25 mouse cellular contexts compared by ENCODE assay signal in genomic region chr1:51069288-51069687, GRCm38 (mm10).
"Had no signal": no experiment of that assay in that cellular context is flagged by ENCODE, and none has a peak within 500 bp of the region (broad histone marks: within the 10 kb centered on the region; RNA-seq: fewer than 3 reads in every experiment).

No protein-coding gene starts in this region.

- H3K4me2 ChIP-seq: heart, embryonic 11.5 days; heart, embryonic 13.5 days; heart, embryonic 15.5 days; hindbrain, embryonic 13.5 days; hindbrain, embryonic 15.5 days; kidney, embryonic 15.5 days; limb, embryonic 12.5 days had no signal

- H3K27me3 ChIP-seq: heart, embryonic 13.5 days; heart, embryonic 15.5 days; hindbrain, embryonic 13.5 days; hindbrain, embryonic 15.5 days; kidney, embryonic 15.5 days; limb, embryonic 12.5 days had no signal

- ATAC-seq: forebrain, postnatal 0 days; hindbrain, postnatal 0 days; intestine, embryonic 16.5 days had no signal

- H3K4me3 ChIP-seq: heart, adult 2 months; heart, embryonic 13.5 days; heart, embryonic 15.5 days; hindbrain, embryonic 13.5 days; hindbrain, embryonic 15.5 days; kidney, embryonic 15.5 days; limb, embryonic 10.5 days; limb, embryonic 12.5 days had no signal

- H3K9ac ChIP-seq: forebrain, postnatal 0 days; heart, embryonic 13.5 days; heart, embryonic 15.5 days; hindbrain, embryonic 13.5 days; hindbrain, embryonic 15.5 days; kidney, embryonic 15.5 days; limb, embryonic 12.5 days had no signal

- H3K27ac ChIP-seq: heart, adult 2 months; heart, embryonic 13.5 days; heart, embryonic 15.5 days; hindbrain, embryonic 13.5 days; hindbrain, embryonic 15.5 days; hindbrain, postnatal 0 days; kidney, embryonic 15.5 days; kidney, postnatal 0 days; limb, embryonic 10.5 days; limb, embryonic 12.5 days had no signal

- H3K4me1 ChIP-seq: heart, embryonic 13.5 days; heart, embryonic 15.5 days; hindbrain, embryonic 13.5 days; hindbrain, embryonic 15.5 days; kidney, embryonic 15.5 days; limb, embryonic 10.5 days; limb, embryonic 12.5 days had no signal

- DNase-seq: forebrain, postnatal 0 days; gastrocnemius, postnatal 14 days; gastrocnemius, postnatal 36 days; heart, adult 11 months; heart, adult 2 months; heart, postnatal 14 days; heart, postnatal 36 days; kidney, adult 11 months; kidney, adult 2 months; kidney, adult 9 months; kidney, postnatal 14 days; kidney, postnatal 36 days; layer of hippocampus, adult 9-11 months; liver had no signal

- H3K9me3 ChIP-seq: heart, embryonic 13.5 days; heart, embryonic 15.5 days; hindbrain, embryonic 13.5 days; hindbrain, embryonic 15.5 days; kidney, embryonic 15.5 days; limb, embryonic 10.5 days; limb, embryonic 12.5 days had no signal

- H3K36me3 ChIP-seq: heart, embryonic 13.5 days; heart, embryonic 15.5 days; hindbrain, embryonic 13.5 days; hindbrain, embryonic 15.5 days; kidney, embryonic 15.5 days; limb, embryonic 10.5 days; limb, embryonic 12.5 days had no signal
